Mouse (Mus musculus): ENCODE data around the gene Dnajc28.

DNA sequence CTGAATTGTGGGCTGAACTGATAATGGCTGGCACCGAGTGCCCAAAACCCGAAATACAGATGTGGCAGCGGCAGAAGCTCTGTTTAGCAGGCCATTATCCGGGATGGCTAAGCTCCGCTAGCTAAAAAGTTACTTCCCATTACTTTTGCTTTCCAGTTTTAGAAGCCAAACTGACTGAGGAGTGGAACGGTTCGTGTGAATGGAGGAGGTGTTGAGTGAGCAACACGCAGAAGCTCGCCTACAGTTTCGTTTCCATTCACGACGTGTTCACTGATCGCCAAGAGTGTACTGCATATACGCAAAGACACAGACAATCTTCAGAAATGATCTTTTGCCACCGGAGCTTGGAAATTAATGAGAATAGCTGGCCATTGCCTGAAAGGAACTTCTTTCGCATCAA is 43.5 kb upstream of the Dnajc28 start:
- no peak for TF ChIP-seq CTCF (IDR thresholded peaks at IDR 0.05; ENCODE audit: extremely low read depth, insufficient read depth, insufficient read length, insufficient replicate concordance)
- TF ChIP-seq POLR2A (IDR thresholded peaks at IDR 0.05; ENCODE audit: low read depth, low read length) = no peak

All from spleen, adult 2 months (tissue).